Mouse (Mus musculus) testis, adult 2 months (tissue): ENCODE data around the gene Syn3. TPM values are rescaled to one million over a fixed set of nuclear protein-coding genes. Genes with fewer than 3 reads are reported as not detected.

Experiments used
- H3K27ac ChIP-seq: fragments of 200-500 bp; 2 replicates; pipeline ENCODE4 v1.5.1; 2012; ENCODE audit warnings: low read depth, low read length; ENCODE audit not compliant: control insufficient read depth, insufficient read depth
- H3K27me3 ChIP-seq: fragments of 200-500 bp; 2 replicates; pipeline ENCODE4 v1.6.1; 2012; ENCODE audit warnings: mild to moderate bottlenecking, low read length, moderate library complexity; ENCODE audit not compliant: control insufficient read depth, insufficient read depth
- H3K36me3 ChIP-seq: fragments of 200-500 bp; 2 replicates; pipeline ENCODE4 v1.6.1; 2012; ENCODE audit warnings: mild to moderate bottlenecking, low read length; ENCODE audit not compliant: control insufficient read depth, insufficient read depth
- H3K4me1 ChIP-seq: fragments of 200-500 bp; 2 replicates; pipeline ENCODE4 v1.6.1; 2012; ENCODE audit warnings: low read length; ENCODE audit not compliant: control insufficient read depth, insufficient read depth
- H3K4me3 ChIP-seq: fragments of 200-500 bp; 2 replicates; pipeline ENCODE4 v1.5.1; 2012; ENCODE audit warnings: low read depth, mild to moderate bottlenecking, low read length, moderate library complexity, mixed read lengths; ENCODE audit not compliant: control insufficient read depth
- CTCF ChIP-seq: fragments of 200-500 bp; IDR thresholded peaks from 2 replicates; pipeline ENCODE4 v1.5.1; 2012; ENCODE audit warnings: low read depth, mild to moderate bottlenecking, inconsistent platforms, low read length, moderate library complexity; ENCODE audit not compliant: control insufficient read depth, insufficient read depth, insufficient replicate concordance
- POLR2A ChIP-seq: fragments of 200-500 bp; IDR thresholded peaks from 2 replicates; pipeline ENCODE4 v1.6.1; 2012; ENCODE audit warnings: low read depth, mild to moderate bottlenecking, inconsistent platforms, low read length, moderate library complexity; ENCODE audit not compliant: control insufficient read depth
- polyA plus RNA-seq: library from polyadenylated mRNA; depleted of rRNA; stranded (reverse); fragments of >200 nt; gene quantifications from 2 replicates; pipeline ENCODE4 v1.2.3, GENCODE M21; 2012

Gene Syn3
- polyA plus RNA-seq, 1 experiment = 0.84 TPM

GRCm38 (mm10) chr10:86307235-86307634 lies 191.5 kb downstream of the Syn3 start:
- no peaks in the 10 kb centered on the region for H3K36me3 ChIP-seq
- no peak overlapping the region for H3K4me3 ChIP-seq
- no peak overlapping the region for H3K27ac ChIP-seq
- H3K27me3 ChIP-seq = no peaks in the 10 kb centered on the region
- H3K4me1 ChIP-seq = no peaks in the 10 kb centered on the region
- TF ChIP-seq POLR2A (no peak), CTCF (no peak)

- no peaks in the 10 kb centered on the region for H3K36me3 ChIP-seq
- no peaks in the 10 kb centered on the region for H3K27me3 ChIP-seq
- H3K4me3 ChIP-seq = no peak overlapping the region
- no peak overlapping the region for H3K27ac ChIP-seq
- peaks cover 12% of the 10 kb centered on the region for H3K4me1 ChIP-seq
- TF ChIP-seq CTCF = no peak
- no peak for TF ChIP-seq POLR2A
These were observed 194.1 kb downstream of the Syn3 start for GRCm38 (mm10) chr10:86304583-86304982.

- Histone ChIP-seq H3K4me1 (peaks cover 12% of the 10 kb centered on the region), H3K36me3 (no peaks in the 10 kb centered on the region), H3K27ac (no peak overlapping the region), H3K4me3 (no peak overlapping the region), H3K27me3 (no peaks in the 10 kb centered on the region)
- TF ChIP-seq CTCF (no peak), POLR2A (no peak)
These were observed 195.2 kb downstream of the Syn3 start for GRCm38 (mm10) chr10:86303495-86303876.

- H3K36me3 ChIP-seq = no peaks in the 10 kb centered on the region
- no peak for TF ChIP-seq POLR2A
- TF ChIP-seq CTCF = peak; percentile 66; the same call in 1 of the 2 replicates
- H3K4me3 ChIP-seq = peak overlapping the region; percentile 20
- peaks cover 12% of the 10 kb centered on the region for H3K4me1 ChIP-seq
- H3K27me3 ChIP-seq = no peaks in the 10 kb centered on the region
- no peak overlapping the region for H3K27ac ChIP-seq
These were observed 195.8 kb downstream of the Syn3 start for GRCm38 (mm10) chr10:86302761-86303494.

GRCm38 (mm10) chr10:86302318-86302648 lies 196.4 kb downstream of the Syn3 start:
- H3K27me3 ChIP-seq = no peaks in the 10 kb centered on the region
- H3K36me3 ChIP-seq = no peaks in the 10 kb centered on the region
- TF ChIP-seq CTCF = no peak
- TF ChIP-seq POLR2A = no peak
- H3K4me1 ChIP-seq = peaks cover 12% of the 10 kb centered on the region
- H3K4me3 ChIP-seq = peak overlapping the region; percentile 13
- H3K27ac ChIP-seq = no peak overlapping the region

GRCm38 (mm10) chr10:86301593-86302317 lies 196.9 kb downstream of the Syn3 start:
- peaks cover 12% of the 10 kb centered on the region for H3K4me1 ChIP-seq
- no peaks in the 10 kb centered on the region for H3K36me3 ChIP-seq
- no peak for TF ChIP-seq CTCF
- TF ChIP-seq POLR2A = no peak
- peak overlapping the region; percentile 10; the same call in 1 of the 2 replicates for H3K27ac ChIP-seq
- H3K4me3 ChIP-seq = peak overlapping the region; percentile 13
- H3K27me3 ChIP-seq = no peaks in the 10 kb centered on the region

GRCm38 (mm10) chr10:86301117-86301490 lies 197.6 kb downstream of the Syn3 start:
- H3K4me1 ChIP-seq = peaks cover 13% of the 10 kb centered on the region
- TF ChIP-seq POLR2A = no peak
- TF ChIP-seq CTCF = no peak
- no peaks in the 10 kb centered on the region for H3K27me3 ChIP-seq
- peak overlapping the region; percentile 80 for H3K27ac ChIP-seq
- peak overlapping the region; percentile 83 for H3K4me3 ChIP-seq
- no peaks in the 10 kb centered on the region for H3K36me3 ChIP-seq
